Mouse (Mus musculus): ENCODE results near the gene Gga3. TPM values are rescaled to one million over a fixed set of nuclear protein-coding genes. Genes with fewer than 3 reads are reported as not detected.
A peak's percentile ranks its signal among the peaks of the same experiment; 100 is the strongest.

Gga3 gene
- polyA plus RNA-seq, 1 experiment from 2014 or later, result 29.6 TPM

- Histone ChIP-seq H3K27ac (replicated peaks) (peak overlapping the region; percentile 98), H3K36me3 (replicated peaks) (peaks cover 60% of the 10 kb centered on the region), H3K27me3 (replicated peaks; ENCODE audit: low read depth, poor library complexity, severe bottlenecking) (no peaks in the 10 kb centered on the region), H3K4me3 (peak overlapping the region; percentile 72), H3K9me3 (no peaks in the 10 kb centered on the region), H3K4me1 (peaks cover 25% of the 10 kb centered on the region)
- no peak for DNase-seq (ENCODE audit: low spot score)
- WGBS, result 7% methylated on average over 15 of the region's 15 CpGs
Measured at GRCm38 (mm10) chr11:115603128-115603475, 749 bp downstream of the Gga3 start.

- WGBS, result 93% methylated on average over 4 of the region's 4 CpGs
- Histone ChIP-seq H3K4me3 (no peak overlapping the region), H3K27ac (replicated peaks) (no peak overlapping the region), H3K27me3 (replicated peaks; ENCODE audit: low read depth, poor library complexity, severe bottlenecking) (no peaks in the 10 kb centered on the region), H3K4me1 (peaks cover 25% of the 10 kb centered on the region), H3K9me3 (no peaks in the 10 kb centered on the region), H3K36me3 (replicated peaks) (peaks cover 60% of the 10 kb centered on the region)
- DNase-seq (ENCODE audit: low spot score), result no peak
Measured at GRCm38 (mm10) chr11:115601174-115601573, 2.7 kb downstream of the Gga3 start.

GRCm38 (mm10) chr11:115600743-115601142 is 3.1 kb downstream of the Gga3 start:
- H3K4me3 ChIP-seq, result 0 out of 2 replicates have a peak overlapping the region, but pooled peaks have one; percentile 1
- 93% methylated on average over 15 of the region's 15 CpGs for WGBS
- peaks cover 60% of the 10 kb centered on the region for H3K36me3 ChIP-seq (replicated peaks)
- no peaks in the 10 kb centered on the region for H3K27me3 ChIP-seq (replicated peaks; ENCODE audit: low read depth, poor library complexity, severe bottlenecking)
- DNase-seq (ENCODE audit: low spot score), result no peak
- H3K9me3 ChIP-seq, result no peaks in the 10 kb centered on the region
- no peak overlapping the region for H3K27ac ChIP-seq (replicated peaks)
- H3K4me1 ChIP-seq, result peaks cover 25% of the 10 kb centered on the region

GRCm38 (mm10) chr11:115599722-115600121 is 4.1 kb downstream of the Gga3 start:
- no peak overlapping the region for H3K4me3 ChIP-seq
- no peaks in the 10 kb centered on the region for H3K27me3 ChIP-seq (replicated peaks; ENCODE audit: low read depth, poor library complexity, severe bottlenecking)
- WGBS, result 97% methylated on average over 7 of the region's 7 CpGs
- DNase-seq (ENCODE audit: low spot score), result no peak
- peaks cover 18% of the 10 kb centered on the region for H3K4me1 ChIP-seq
- no peak overlapping the region for H3K27ac ChIP-seq (replicated peaks)
- no peaks in the 10 kb centered on the region for H3K9me3 ChIP-seq
- H3K36me3 ChIP-seq (replicated peaks), result peaks cover 64% of the 10 kb centered on the region

- Histone ChIP-seq H3K36me3 (replicated peaks) (peaks cover 79% of the 10 kb centered on the region), H3K4me1 (peaks cover 15% of the 10 kb centered on the region), H3K27ac (replicated peaks) (no peak overlapping the region), H3K4me3 (no peak overlapping the region), H3K27me3 (replicated peaks; ENCODE audit: low read depth, poor library complexity, severe bottlenecking) (no peaks in the 10 kb centered on the region), H3K9me3 (no peaks in the 10 kb centered on the region)
- DNase-seq (ENCODE audit: low spot score), result no peak
- 97% methylated on average over 4 of the region's 4 CpGs for WGBS
Measured at GRCm38 (mm10) chr11:115598309-115598708, 5.5 kb downstream of the Gga3 start.

- H3K4me3 ChIP-seq, result no peak overlapping the region
- no peaks in the 10 kb centered on the region for H3K27me3 ChIP-seq (replicated peaks; ENCODE audit: low read depth, poor library complexity, severe bottlenecking)
- peaks cover 90% of the 10 kb centered on the region for H3K36me3 ChIP-seq (replicated peaks)
- H3K27ac ChIP-seq (replicated peaks), result no peak overlapping the region
- DNase-seq (ENCODE audit: low spot score), result no peak
- H3K9me3 ChIP-seq, result no peaks in the 10 kb centered on the region
- no peaks in the 10 kb centered on the region for H3K4me1 ChIP-seq
- WGBS, result 95% methylated on average over 3 of the region's 3 CpGs
Measured at GRCm38 (mm10) chr11:115595209-115595608, 8.6 kb downstream of the Gga3 start.

GRCm38 (mm10) chr11:115590526-115591075 is 13.2 kb downstream of the Gga3 start:
- Histone ChIP-seq H3K27me3 (replicated peaks; ENCODE audit: low read depth, poor library complexity, severe bottlenecking) (no peaks in the 10 kb centered on the region), H3K4me1 (no peaks in the 10 kb centered on the region), H3K27ac (replicated peaks) (no peak overlapping the region), H3K9me3 (no peaks in the 10 kb centered on the region), H3K36me3 (replicated peaks) (peaks cover 98% of the 10 kb centered on the region), H3K4me3 (no peak overlapping the region)
- 89% methylated on average over 2 of the region's 2 CpGs for WGBS
- DNase-seq (ENCODE audit: low spot score), result no peak

- 87% methylated on average over 9 of the region's 9 CpGs for WGBS
- H3K4me3 ChIP-seq, result no peak overlapping the region
- H3K9me3 ChIP-seq, result no peaks in the 10 kb centered on the region
- no peaks in the 10 kb centered on the region for H3K4me1 ChIP-seq
- no peak for DNase-seq (ENCODE audit: low spot score)
- no peaks in the 10 kb centered on the region for H3K27me3 ChIP-seq (replicated peaks; ENCODE audit: low read depth, poor library complexity, severe bottlenecking)
- peaks cover 98% of the 10 kb centered on the region for H3K36me3 ChIP-seq (replicated peaks)
- H3K27ac ChIP-seq (replicated peaks), result no peak overlapping the region
Measured at GRCm38 (mm10) chr11:115587984-115588383, 15.9 kb downstream of the Gga3 start.

- Histone ChIP-seq H3K36me3 (replicated peaks) (peaks cover 98% of the 10 kb centered on the region), H3K27me3 (replicated peaks; ENCODE audit: low read depth, poor library complexity, severe bottlenecking) (no peaks in the 10 kb centered on the region), H3K9me3 (no peaks in the 10 kb centered on the region), H3K4me1 (no peaks in the 10 kb centered on the region), H3K4me3 (no peak overlapping the region), H3K27ac (replicated peaks) (no peak overlapping the region)
- DNase-seq (ENCODE audit: low spot score), result no peak
- 92% methylated on average over 9 of the region's 9 CpGs for WGBS
Measured at GRCm38 (mm10) chr11:115586403-115586802, 17.4 kb downstream of the Gga3 start.

- peaks cover 98% of the 10 kb centered on the region for H3K36me3 ChIP-seq (replicated peaks)
Measured at GRCm38 (mm10) chr11:115585573-115586100, 18.2 kb downstream of the Gga3 start.

GRCm38 (mm10) chr11:115584376-115585073 is 19.3 kb downstream of the Gga3 start:
- Histone ChIP-seq H3K27me3 (replicated peaks; ENCODE audit: low read depth, poor library complexity, severe bottlenecking) (no peaks in the 10 kb centered on the region), H3K27ac (replicated peaks) (no peak overlapping the region), H3K36me3 (replicated peaks) (peaks cover 98% of the 10 kb centered on the region), H3K4me3 (no peak overlapping the region), H3K9me3 (no peaks in the 10 kb centered on the region), H3K4me1 (no peaks in the 10 kb centered on the region)
- no peak for DNase-seq (ENCODE audit: low spot score)
- WGBS, result 89% methylated on average over 10 of the region's 10 CpGs

More at GRCm38 (mm10) chr11:115585573-115586100, 18.2 kb downstream of the Gga3 start:
- DNase-seq (ENCODE audit: low spot score), result no peak
- Histone ChIP-seq H3K4me1 (no peaks in the 10 kb centered on the region), H3K27me3 (replicated peaks; ENCODE audit: low read depth, poor library complexity, severe bottlenecking) (no peaks in the 10 kb centered on the region), H3K9me3 (no peaks in the 10 kb centered on the region), H3K27ac (replicated peaks) (no peak overlapping the region), H3K4me3 (no peak overlapping the region)
- WGBS, result 92% methylated on average over 7 of the region's 7 CpGs

GRCm38 (mm10) chr11:115582913-115583606 is 20.8 kb downstream of the Gga3 start:
- Histone ChIP-seq H3K27me3 (replicated peaks; ENCODE audit: low read depth, poor library complexity, severe bottlenecking) (no peaks in the 10 kb centered on the region), H3K9me3 (no peaks in the 10 kb centered on the region), H3K4me1 (no peaks in the 10 kb centered on the region), H3K27ac (replicated peaks) (no peak overlapping the region), H3K36me3 (replicated peaks) (peaks cover 100% of the 10 kb centered on the region), H3K4me3 (no peak overlapping the region)
- 88% methylated on average over 10 of the region's 10 CpGs for WGBS
- no peak for DNase-seq (ENCODE audit: low spot score)

- DNase-seq (ENCODE audit: low spot score), result no peak
- Histone ChIP-seq H3K9me3 (no peaks in the 10 kb centered on the region), H3K4me1 (no peaks in the 10 kb centered on the region), H3K27me3 (replicated peaks; ENCODE audit: low read depth, poor library complexity, severe bottlenecking) (no peaks in the 10 kb centered on the region), H3K36me3 (replicated peaks) (peaks cover 82% of the 10 kb centered on the region), H3K4me3 (no peak overlapping the region), H3K27ac (replicated peaks) (no peak overlapping the region)
Measured at GRCm38 (mm10) chr11:115579080-115579479, 24.8 kb downstream of the Gga3 start.
